Mouse (Mus musculus): ENCODE data around the gene 1700003E16Rik. TPM values are rescaled to one million over a fixed set of nuclear protein-coding genes. Genes with fewer than 3 reads are reported as not detected.

1700003E16Rik gene
- polyA plus RNA-seq, 1 experiment from 2014 or later: 0.19 TPM

DNA sequence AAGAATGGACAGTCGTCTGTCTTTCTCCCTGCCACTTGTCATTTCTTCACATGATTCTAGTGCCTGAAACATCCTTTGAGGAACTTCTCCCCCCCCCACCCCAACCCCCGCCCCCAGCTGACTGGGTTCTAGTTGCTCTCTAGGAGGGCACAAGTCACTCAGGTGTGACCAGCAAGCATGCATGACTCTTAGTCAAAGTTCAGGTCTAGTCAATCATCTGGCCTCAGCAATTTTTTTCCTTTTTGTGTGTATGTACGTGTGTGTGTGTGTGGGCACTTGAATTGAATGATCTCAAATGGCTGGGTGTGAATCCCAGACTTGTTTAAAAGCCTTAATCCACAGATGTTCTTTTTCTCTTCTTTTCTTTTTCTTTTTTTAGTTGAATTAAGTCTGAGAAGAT is 22.0 kb upstream of the 1700003E16Rik start:
- Histone ChIP-seq H3K9me3 (replicated peaks) (no peaks in the 10 kb centered on the region), H3K4me2 (no peak overlapping the region), H3K4me3 (no peak overlapping the region), H3K36me3 (no peaks in the 10 kb centered on the region), H3K9ac (no peak overlapping the region), H3K27ac (no peak overlapping the region), H3K4me1 (peaks cover 66% of the 10 kb centered on the region), H3K27me3 (replicated peaks) (peaks cover 51% of the 10 kb centered on the region)
- no peak for ATAC-seq
- WGBS (ENCODE audit: insufficient replicate concordance): 58% methylated on average over 3 of the region's 3 CpGs

DNA sequence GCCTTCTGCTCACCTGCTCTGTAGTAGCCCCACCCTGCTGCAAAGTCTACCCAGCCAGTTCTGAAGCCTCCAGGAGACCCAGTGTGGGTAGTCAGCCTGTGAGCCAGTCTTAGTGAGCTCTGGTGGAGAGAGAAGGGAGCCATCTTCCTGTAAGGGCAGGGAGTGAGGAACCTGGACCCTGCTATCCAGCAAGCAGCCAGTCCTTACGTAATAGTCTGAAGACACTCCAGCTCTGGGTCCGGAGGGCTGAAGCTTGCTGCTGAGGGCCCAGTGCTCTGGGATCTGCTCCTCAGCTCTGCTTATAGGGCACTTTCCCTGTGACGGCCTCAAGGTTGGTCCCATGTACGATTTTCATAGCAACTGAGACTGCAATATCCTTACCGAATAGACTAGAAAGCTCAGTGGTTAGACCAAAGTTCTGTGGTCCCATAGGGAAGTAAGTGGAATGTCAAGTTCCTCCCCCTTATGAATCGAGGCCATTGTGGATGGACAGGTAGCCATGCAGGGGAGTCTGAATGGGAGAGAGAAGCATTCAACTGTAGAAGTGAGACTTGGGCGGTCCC is 21.2 kb upstream of the 1700003E16Rik start, which contains the start of gene Rtkn:
Gene Rtkn (plus strand): TSS at position 513 of the 563 bp plus-strand sequence.
- no peaks in the 10 kb centered on the region for H3K36me3 ChIP-seq
- peaks cover 57% of the 10 kb centered on the region for H3K27me3 ChIP-seq (replicated peaks)

DNA sequence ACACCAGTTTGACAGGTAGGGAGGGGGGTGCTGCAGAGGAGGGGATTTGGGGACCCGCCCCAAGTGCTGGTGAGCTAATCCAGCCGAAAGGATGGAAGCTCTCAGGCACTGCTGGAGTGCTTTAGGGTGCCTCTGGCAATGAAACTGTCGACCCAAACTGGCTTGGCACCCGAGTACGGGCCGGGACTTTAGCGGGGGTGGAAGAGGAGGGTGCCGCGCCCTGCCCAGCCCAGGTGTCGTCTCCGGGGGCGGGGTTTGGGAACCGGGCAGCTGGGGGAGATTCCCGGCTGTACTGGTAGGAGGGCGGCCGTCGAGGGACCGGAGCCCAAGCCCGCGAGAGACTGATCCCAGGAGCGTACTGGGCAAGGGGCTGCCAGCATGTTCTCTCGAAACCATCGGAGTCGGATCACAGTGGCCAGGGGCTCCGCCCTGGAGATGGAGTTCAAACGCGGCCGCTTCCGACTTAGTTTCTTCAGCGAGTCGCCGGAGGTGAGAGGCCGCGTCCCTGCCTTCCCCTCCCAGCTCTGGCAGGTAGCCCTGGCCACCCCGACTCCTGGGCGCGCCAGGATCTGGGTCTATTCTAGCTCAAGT is 20.5 kb upstream of the 1700003E16Rik start:
- 29% methylated on average over 37 of the region's 37 CpGs for WGBS (ENCODE audit: insufficient replicate concordance)
- no peak for ATAC-seq
- Histone ChIP-seq H3K4me3 (peak overlapping the region; percentile 57), H3K36me3 (no peaks in the 10 kb centered on the region), H3K4me2 (peak overlapping the region; percentile 70), H3K9ac (peak overlapping the region; percentile 71), H3K27me3 (replicated peaks) (peaks cover 60% of the 10 kb centered on the region), H3K27ac (0 out of 2 replicates have a peak overlapping the region, but pooled peaks have one; percentile 83), H3K4me1 (peaks cover 67% of the 10 kb centered on the region), H3K9me3 (replicated peaks) (no peaks in the 10 kb centered on the region)

More for the DNA sequence above, 21.2 kb upstream of the 1700003E16Rik start, which contains the start of gene Rtkn:
- H3K27ac ChIP-seq: peak within 1 kb of the TSS; percentile 83; the same call in 1 of the 2 replicates
- 57% methylated on average over 7 of the region's 7 CpGs for WGBS (ENCODE audit: insufficient replicate concordance)
- H3K9me3 ChIP-seq (replicated peaks): no peaks in the 10 kb centered on the region
- H3K4me3 ChIP-seq: peak within 1 kb of the TSS; percentile 57
- peaks cover 67% of the 10 kb centered on the region for H3K4me1 ChIP-seq
- peak within 1 kb of the TSS; percentile 71 for H3K9ac ChIP-seq
- ATAC-seq: no peak
- H3K4me2 ChIP-seq: peak within 1 kb of the TSS; percentile 70

DNA sequence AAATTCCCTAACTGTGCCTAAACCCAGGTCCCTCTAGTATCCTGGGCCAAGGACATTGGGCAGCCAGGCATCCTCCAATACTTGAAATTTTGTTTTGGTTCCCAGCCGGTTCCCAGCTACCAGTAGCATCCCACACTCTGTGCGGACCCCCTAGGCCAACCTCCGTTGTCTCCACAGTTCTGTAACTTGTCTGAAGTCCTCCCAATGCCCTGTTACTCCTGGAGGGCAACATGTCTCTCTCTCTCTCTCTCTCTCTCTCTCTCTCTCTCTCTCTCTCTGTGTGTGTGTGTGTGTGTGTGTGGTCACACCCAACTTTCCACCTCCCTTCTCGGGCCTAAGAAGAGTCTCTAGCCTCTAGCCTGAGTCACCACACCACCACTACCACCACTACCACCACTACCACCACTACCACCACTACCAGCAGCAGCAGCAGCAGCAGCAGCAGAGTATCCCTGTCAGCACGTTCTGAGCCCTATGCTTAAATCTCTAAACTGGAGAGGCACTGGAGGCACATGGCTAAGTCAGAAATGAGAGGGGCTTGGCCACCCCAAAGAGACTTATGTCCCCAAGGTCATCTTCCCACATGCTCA is 19.8 kb upstream of the 1700003E16Rik start:
- 32% methylated on average over 5 of the region's 5 CpGs for WGBS (ENCODE audit: insufficient replicate concordance)
- Histone ChIP-seq H3K4me2 (peak overlapping the region; percentile 70), H3K27me3 (replicated peaks) (peaks cover 67% of the 10 kb centered on the region)

GRCm38 (mm10) chr6:83136881-83137575 is 19.2 kb upstream of the 1700003E16Rik start:
- H3K4me2 ChIP-seq: peak overlapping the region; percentile 70
- H3K4me3 ChIP-seq: peak overlapping the region; percentile 57
- WGBS (ENCODE audit: insufficient replicate concordance): 4% methylated on average over 26 of the region's 26 CpGs
- H3K27me3 ChIP-seq (replicated peaks): peaks cover 74% of the 10 kb centered on the region
- no peaks in the 10 kb centered on the region for H3K36me3 ChIP-seq
- H3K9me3 ChIP-seq (replicated peaks): no peaks in the 10 kb centered on the region
- ATAC-seq: peak; percentile 53
- H3K9ac ChIP-seq: peak overlapping the region; percentile 71
- H3K4me1 ChIP-seq: peaks cover 64% of the 10 kb centered on the region
- H3K27ac ChIP-seq: peak overlapping the region; percentile 83

More for the DNA sequence above, 19.8 kb upstream of the 1700003E16Rik start:
- Histone ChIP-seq H3K27ac (peak overlapping the region; percentile 83), H3K4me3 (peak overlapping the region; percentile 57), H3K9me3 (replicated peaks) (no peaks in the 10 kb centered on the region), H3K36me3 (no peaks in the 10 kb centered on the region), H3K9ac (peak overlapping the region; percentile 71), H3K4me1 (peaks cover 61% of the 10 kb centered on the region)
- no peak for ATAC-seq

DNA sequence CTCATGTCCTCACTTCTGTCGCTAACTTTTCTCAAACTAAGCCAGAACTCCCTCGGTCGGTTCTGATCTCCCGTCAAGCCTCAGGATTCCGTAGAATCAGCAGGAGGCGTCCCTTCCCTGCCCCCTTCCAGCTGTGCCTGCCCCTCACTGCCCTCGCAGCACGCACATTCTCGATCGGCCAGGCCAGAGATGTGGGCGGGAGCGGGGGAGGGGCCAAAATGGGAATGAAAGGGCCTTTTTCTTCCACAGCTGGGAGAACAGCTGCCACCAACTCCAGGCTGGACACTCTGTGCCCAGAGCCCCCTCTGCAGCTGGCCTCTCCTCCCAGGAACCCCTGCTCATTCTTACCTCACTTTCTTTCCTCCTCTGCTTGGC is 18.6 kb upstream of the 1700003E16Rik start:
- ATAC-seq: peak; percentile 67
- Histone ChIP-seq H3K27ac (peak overlapping the region; percentile 83), H3K4me1 (peaks cover 69% of the 10 kb centered on the region), H3K9me3 (replicated peaks) (no peaks in the 10 kb centered on the region), H3K4me3 (peak overlapping the region; percentile 57), H3K36me3 (no peaks in the 10 kb centered on the region), H3K27me3 (replicated peaks) (peaks cover 79% of the 10 kb centered on the region), H3K9ac (peak overlapping the region; percentile 71), H3K4me2 (peak overlapping the region; percentile 70)
- under 1% methylated on average over 12 of the region's 12 CpGs for WGBS (ENCODE audit: insufficient replicate concordance)

GRCm38 (mm10) chr6:83138056-83138455 is 18.1 kb upstream of the 1700003E16Rik start:
- Histone ChIP-seq H3K4me3 (peak overlapping the region; percentile 57), H3K9me3 (replicated peaks) (no peaks in the 10 kb centered on the region), H3K9ac (peak overlapping the region; percentile 71), H3K4me2 (peak overlapping the region; percentile 70), H3K4me1 (peaks cover 73% of the 10 kb centered on the region), H3K36me3 (no peaks in the 10 kb centered on the region), H3K27ac (peak overlapping the region; percentile 83), H3K27me3 (replicated peaks) (peaks cover 84% of the 10 kb centered on the region)
- 3% methylated on average over 11 of the region's 11 CpGs for WGBS (ENCODE audit: insufficient replicate concordance)
- ATAC-seq: peak; percentile 27; the same call in 1 of the 2 replicates

DNA sequence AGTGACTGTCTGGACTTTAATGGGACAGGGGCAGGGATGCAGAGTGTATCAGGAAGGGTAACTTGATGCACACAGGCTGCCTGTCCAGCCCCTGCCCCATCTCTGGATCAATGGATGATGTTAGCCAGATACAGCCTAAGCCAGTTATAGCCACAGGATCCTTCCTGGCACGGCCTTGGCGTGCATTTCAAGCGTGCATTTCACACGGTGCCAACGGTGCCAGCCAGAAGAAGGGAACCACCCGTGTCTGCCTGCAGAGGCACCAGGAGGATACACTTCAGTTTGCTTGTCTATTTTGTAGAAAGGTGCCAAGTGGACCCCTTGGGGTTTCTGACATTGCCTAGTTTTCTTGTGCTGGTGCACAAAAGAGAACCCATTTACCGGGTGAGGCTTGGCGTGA is 16.2 kb upstream of the 1700003E16Rik start:
- no peak overlapping the region for H3K9ac ChIP-seq
- H3K4me1 ChIP-seq: peaks cover 59% of the 10 kb centered on the region
- H3K27me3 ChIP-seq (replicated peaks): peaks cover 81% of the 10 kb centered on the region
- no peak overlapping the region for H3K4me2 ChIP-seq
- WGBS (ENCODE audit: insufficient replicate concordance): 79% methylated on average over 8 of the region's 8 CpGs
- H3K36me3 ChIP-seq: no peaks in the 10 kb centered on the region
- ATAC-seq: no peak
- H3K27ac ChIP-seq: no peak overlapping the region
- no peaks in the 10 kb centered on the region for H3K9me3 ChIP-seq (replicated peaks)
- no peak overlapping the region for H3K4me3 ChIP-seq

DNA sequence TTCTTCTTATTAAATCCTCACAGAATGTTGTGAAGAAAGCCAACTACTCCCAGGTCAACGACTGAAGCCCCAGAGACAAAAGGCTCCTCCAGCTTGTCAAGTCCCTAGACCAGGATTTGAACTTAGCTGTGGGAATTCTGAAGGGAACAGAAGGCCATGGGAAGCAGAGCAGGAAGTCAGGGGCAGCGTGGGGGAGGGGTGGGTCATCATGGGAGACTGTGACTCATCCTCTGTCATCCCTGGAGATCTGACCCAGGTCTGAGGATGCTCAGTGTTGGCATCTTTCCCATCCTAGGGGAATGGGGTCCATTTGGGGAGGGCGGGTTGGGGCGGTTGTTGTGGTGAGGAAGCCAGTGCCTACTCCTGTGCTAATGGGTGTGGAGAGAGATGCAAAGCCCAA is 14.6 kb upstream of the 1700003E16Rik start:
- no peak overlapping the region for H3K27ac ChIP-seq
- ATAC-seq: no peak
- no peak overlapping the region for H3K9ac ChIP-seq
- peak overlapping the region; percentile 56 for H3K4me2 ChIP-seq
- H3K4me1 ChIP-seq: peaks cover 54% of the 10 kb centered on the region
- peaks cover 65% of the 10 kb centered on the region for H3K27me3 ChIP-seq (replicated peaks)
- no peaks in the 10 kb centered on the region; the same call in 1 of the 2 replicates for H3K36me3 ChIP-seq
- H3K4me3 ChIP-seq: no peak overlapping the region
- no peaks in the 10 kb centered on the region for H3K9me3 ChIP-seq (replicated peaks)
- WGBS (ENCODE audit: insufficient replicate concordance): 38% methylated on average over 4 of the region's 4 CpGs

DNA sequence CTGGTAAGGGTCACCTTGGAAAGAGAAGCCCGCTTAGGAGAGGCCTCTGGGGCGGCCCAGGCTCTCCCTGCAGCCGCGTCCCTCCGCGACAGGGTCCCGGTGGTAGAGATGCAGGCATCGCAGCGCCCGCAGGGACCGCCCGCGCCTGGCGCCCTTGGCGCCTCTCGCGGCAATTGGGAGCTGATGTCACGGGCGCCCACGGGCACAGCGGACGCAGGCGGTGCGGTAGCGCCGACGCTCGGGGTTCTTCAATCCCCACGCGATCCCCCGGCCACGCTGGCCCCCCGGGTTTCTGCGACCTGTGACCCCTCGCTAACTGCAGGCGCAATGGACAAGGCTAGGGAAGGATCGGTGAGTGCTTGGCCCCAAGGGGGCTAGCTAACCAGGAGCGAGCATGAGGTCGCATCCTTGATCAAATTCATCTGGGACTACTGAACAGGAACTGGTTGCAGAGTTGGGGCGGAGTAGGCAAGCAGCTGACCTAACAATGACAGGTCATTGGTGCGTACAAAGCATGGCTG is 13.9 kb upstream of the 1700003E16Rik start:
- Histone ChIP-seq H3K9me3 (replicated peaks) (no peaks in the 10 kb centered on the region), H3K27me3 (replicated peaks) (peaks cover 59% of the 10 kb centered on the region), H3K9ac (0 out of 2 replicates have a peak overlapping the region, but pooled peaks have one; percentile 5), H3K36me3 (peaks cover 3% of the 10 kb centered on the region; the same call in 1 of the 2 replicates), H3K4me1 (peaks cover 48% of the 10 kb centered on the region), H3K4me3 (peak overlapping the region; percentile 30), H3K4me2 (peak overlapping the region; percentile 56), H3K27ac (no peak overlapping the region)
- 4% methylated on average over 41 of the region's 41 CpGs for WGBS (ENCODE audit: insufficient replicate concordance)
- ATAC-seq: no peak

DNA sequence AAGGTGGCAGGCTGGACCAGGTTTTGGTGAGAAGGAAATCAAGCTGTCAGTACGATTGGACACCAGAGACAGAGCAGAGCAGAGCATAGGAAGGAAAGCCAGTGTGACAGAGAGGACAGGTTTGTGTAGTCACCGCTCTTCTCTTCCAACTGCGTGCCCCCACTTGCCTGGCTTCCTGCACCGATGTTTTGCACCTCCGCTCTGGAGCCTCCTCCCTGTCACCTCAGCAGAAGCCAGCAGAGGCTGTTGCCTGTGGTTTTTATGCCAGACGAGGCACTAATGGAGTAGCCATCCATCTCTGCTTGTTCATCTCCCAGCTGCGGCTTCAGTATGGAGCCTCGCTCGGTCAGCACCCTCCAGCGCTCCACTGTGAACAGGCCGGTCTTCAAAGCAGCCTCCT is 13.3 kb upstream of the 1700003E16Rik start:
- H3K9me3 ChIP-seq (replicated peaks): no peaks in the 10 kb centered on the region
- H3K9ac ChIP-seq: no peak overlapping the region
- H3K36me3 ChIP-seq: peaks cover 9% of the 10 kb centered on the region
- no peak overlapping the region for H3K27ac ChIP-seq
- H3K4me3 ChIP-seq: no peak overlapping the region
- peaks cover 53% of the 10 kb centered on the region for H3K27me3 ChIP-seq (replicated peaks)
- 56% methylated on average over 11 of the region's 11 CpGs for WGBS (ENCODE audit: insufficient replicate concordance)
- peak overlapping the region; percentile 56; the same call in 1 of the 2 replicates for H3K4me2 ChIP-seq
- H3K4me1 ChIP-seq: peaks cover 42% of the 10 kb centered on the region
- ATAC-seq: no peak

All from liver, embryonic 12.5 days (tissue).